Mouse (Mus musculus) liver, embryonic 13.5 days (tissue): ENCODE data around the gene Serinc2. TPM values are rescaled to one million over a fixed set of nuclear protein-coding genes. Genes with fewer than 3 reads are reported as not detected.

ENCODE experiments used
- ATAC-seq: fragments of 200-750 bp; cut with Nextera tagmentation; 2 replicates; pipeline ENCODE4 v1.8.0; 2017; ENCODE audit warnings: low read depth, mild to moderate bottlenecking, moderate number of reproducible peaks, moderate library complexity
- DNase-seq: peaks from one replicate; pipeline ENCODE4 v3.0.0; 2022
- H3K27ac ChIP-seq: fragments of 300-500 bp; sonication (generic); 2 replicates; pipeline ENCODE4 v1.5.1; 2015; ENCODE audit warnings: moderate library complexity, mild to moderate bottlenecking, inconsistent platforms
- H3K27me3 ChIP-seq: fragments of 300-500 bp; sonication (generic); 2 replicates; pipeline ENCODE4 v1.6.1; 2015; ENCODE audit warnings: mild to moderate bottlenecking, inconsistent platforms
- H3K36me3 ChIP-seq: fragments of 300-500 bp; sonication (generic); 2 replicates; pipeline ENCODE4 v1.6.1; 2015; ENCODE audit warnings: mild to moderate bottlenecking, inconsistent platforms
- H3K4me1 ChIP-seq: fragments of 300-500 bp; sonication (generic); replicated peaks from 2 replicates; pipeline ENCODE4 v1.6.1; 2015; ENCODE audit warnings: inconsistent platforms
- H3K4me2 ChIP-seq: fragments of 300-500 bp; sonication (generic); 2 replicates; pipeline ENCODE4 v1.6.1; 2015; ENCODE audit warnings: inconsistent platforms, mild to moderate bottlenecking, moderate library complexity
- H3K4me3 ChIP-seq: fragments of 300-500 bp; sonication (generic); replicated peaks from 2 replicates; pipeline ENCODE4 v1.5.1; 2015; ENCODE audit warnings: mild to moderate bottlenecking, inconsistent platforms
- H3K9ac ChIP-seq: fragments of 300-500 bp; sonication (generic); 2 replicates; pipeline ENCODE4 v1.6.1; 2015; ENCODE audit warnings: mild to moderate bottlenecking, inconsistent platforms
- H3K9me3 ChIP-seq: fragments of 300-500 bp; sonication (generic); replicated peaks from 2 replicates; pipeline ENCODE4 v1.6.1; 2016; ENCODE audit warnings: inconsistent platforms
- WGBS: fragments of 180-500 bp; shearing (Covaris S2); methylation state at CpG from one replicate; pipeline ENCODE4 v1.1.7; 2015; ENCODE audit not compliant: insufficient replicate concordance; 5-methylcytosine and 5-hydroxymethylcytosine counted together
- polyA plus RNA-seq: library from polyadenylated mRNA; unstranded; fragments of >200 nt; fragmentation: Nextera tagmentation; extraction: Ambion mirVana; gene quantifications from 2 replicates; pipeline ENCODE4 v1.2.1, GENCODE M21; 2015

Serinc2 gene
- polyA plus RNA-seq, 1 experiment from 2014 or later: 0.99 TPM

DNA sequence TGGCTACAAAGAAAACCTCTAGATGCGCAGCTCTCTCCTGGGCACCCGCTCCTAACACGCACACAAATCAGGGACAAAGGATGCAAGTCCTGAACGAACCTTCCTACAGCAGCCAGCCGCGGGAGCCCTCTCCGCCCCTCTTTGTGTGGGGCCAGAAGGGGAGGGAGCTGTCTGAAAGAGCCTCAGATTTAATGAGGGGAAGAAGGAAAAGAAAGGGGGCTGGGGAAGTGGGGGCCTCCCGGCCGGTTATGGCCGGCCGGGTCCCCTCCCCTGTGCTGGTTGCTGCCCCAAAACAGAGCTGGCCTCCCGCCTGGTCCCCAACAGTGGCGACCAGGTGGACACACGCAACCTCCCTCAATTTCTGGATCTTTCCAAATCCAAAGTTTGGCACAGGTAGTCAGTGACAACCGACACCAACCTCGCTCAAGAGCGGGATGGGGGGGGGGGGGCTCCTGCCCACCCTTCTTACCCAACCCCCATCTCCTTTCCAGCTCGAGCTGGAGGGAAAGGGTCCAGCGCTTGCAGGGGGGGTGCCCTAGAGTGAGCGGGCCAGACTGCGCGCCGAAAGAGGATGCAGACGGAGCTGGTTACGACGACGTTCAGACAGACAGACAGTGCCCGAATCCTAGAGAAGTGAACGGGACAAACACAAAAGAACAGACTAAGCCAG is 4.5 kb downstream of the Serinc2 start:
- H3K27ac ChIP-seq: no peak overlapping the region
- peak overlapping the region; percentile 36; the same call in 1 of the 2 replicates for H3K9ac ChIP-seq
- no peaks in the 10 kb centered on the region for H3K36me3 ChIP-seq
- H3K4me2 ChIP-seq: peak overlapping the region; percentile 68
- ATAC-seq (no peak), DNase-seq (no peak)
- peak overlapping the region; percentile 51 for H3K4me3 ChIP-seq
- WGBS: 5% methylated on average over 29 of the region's 29 CpGs
- no peaks in the 10 kb centered on the region for H3K9me3 ChIP-seq
- H3K4me1 ChIP-seq: peaks cover 29% of the 10 kb centered on the region
- peaks cover 91% of the 10 kb centered on the region for H3K27me3 ChIP-seq

DNA sequence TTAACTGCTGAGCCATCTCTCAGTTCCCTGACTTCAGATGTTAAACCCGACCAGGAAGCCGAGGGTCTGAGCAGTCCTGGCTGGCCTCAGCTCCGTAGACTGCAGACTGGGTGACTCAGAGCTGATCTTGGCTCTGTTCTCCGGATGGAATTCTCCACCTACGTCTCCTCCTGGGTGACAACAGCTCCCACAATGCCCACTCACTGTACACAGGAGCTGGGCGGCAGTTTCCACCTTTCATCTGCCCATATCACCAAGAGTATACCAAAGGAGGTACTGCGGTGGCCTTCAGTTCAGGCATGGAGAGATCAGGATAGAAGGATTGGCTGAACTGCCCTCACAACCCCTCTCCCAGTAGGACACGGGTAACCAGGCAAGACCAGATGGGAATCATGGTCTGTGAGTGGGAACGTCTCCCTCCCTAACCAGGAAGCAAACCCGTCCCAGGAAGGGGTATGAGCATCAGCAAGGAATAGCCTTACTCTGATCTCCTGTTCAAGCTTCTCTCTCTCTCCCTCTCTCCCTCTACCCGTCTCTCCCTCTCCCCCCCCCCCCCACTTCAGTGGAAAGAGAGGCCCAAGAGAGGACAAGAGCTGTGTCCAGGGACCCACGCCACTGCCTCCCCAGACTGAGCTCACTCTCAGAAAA is 5.2 kb downstream of the Serinc2 start:
- no peak for DNase-seq
- WGBS: 9% methylated on average over 12 of the region's 12 CpGs
- Histone ChIP-seq H3K36me3 (no peaks in the 10 kb centered on the region), H3K27me3 (peaks cover 89% of the 10 kb centered on the region), H3K9me3 (no peaks in the 10 kb centered on the region), H3K27ac (no peak overlapping the region), H3K4me3 (peak overlapping the region; percentile 51; the same call in 1 of the 2 replicates), H3K9ac (no peak overlapping the region), H3K4me1 (peaks cover 29% of the 10 kb centered on the region), H3K4me2 (no peak overlapping the region)
- no peak for ATAC-seq

DNA sequence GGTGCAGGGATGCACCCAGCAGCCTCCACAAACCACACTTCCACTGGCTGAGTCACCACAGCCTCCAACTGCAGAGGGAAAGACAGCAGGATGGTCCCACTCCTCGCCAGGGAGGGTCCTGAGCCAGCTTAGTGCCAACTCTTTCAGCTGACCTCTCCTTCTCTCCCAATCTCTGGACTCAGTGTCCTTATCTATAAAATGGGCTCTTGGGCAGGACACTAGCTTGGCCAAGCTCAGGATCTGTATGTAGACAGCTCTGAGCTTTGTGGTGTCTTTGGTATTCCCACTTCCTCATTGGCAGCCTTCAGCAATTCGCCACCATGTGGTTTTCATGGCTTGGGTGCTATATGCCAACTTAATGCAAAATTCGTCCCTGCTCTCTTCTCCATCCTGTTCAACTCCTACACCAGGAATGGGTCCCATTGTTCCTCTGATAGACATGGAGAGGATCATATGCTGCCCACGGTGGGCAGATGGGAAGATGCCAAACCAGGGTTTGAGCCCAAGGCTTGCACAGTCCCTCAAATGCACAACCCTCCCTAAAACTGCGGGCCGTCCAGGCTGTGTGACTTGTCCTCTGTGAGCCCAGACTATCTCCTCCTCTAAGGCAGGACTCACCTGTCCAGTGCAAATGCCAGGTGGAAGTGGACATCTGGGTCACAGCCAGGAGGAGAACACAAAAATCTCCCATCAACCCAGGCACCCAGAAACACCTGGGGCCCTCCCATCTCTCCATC is 8.2 kb downstream of the Serinc2 start:
- ATAC-seq: no peak
- Histone ChIP-seq H3K27me3 (peaks cover 60% of the 10 kb centered on the region), H3K4me3 (no peak overlapping the region), H3K4me1 (peaks cover 40% of the 10 kb centered on the region), H3K27ac (no peak overlapping the region), H3K4me2 (no peak overlapping the region), H3K36me3 (no peaks in the 10 kb centered on the region), H3K9ac (no peak overlapping the region), H3K9me3 (no peaks in the 10 kb centered on the region)
- 58% methylated on average over 6 of the region's 6 CpGs for WGBS
- DNase-seq: no peak

DNA sequence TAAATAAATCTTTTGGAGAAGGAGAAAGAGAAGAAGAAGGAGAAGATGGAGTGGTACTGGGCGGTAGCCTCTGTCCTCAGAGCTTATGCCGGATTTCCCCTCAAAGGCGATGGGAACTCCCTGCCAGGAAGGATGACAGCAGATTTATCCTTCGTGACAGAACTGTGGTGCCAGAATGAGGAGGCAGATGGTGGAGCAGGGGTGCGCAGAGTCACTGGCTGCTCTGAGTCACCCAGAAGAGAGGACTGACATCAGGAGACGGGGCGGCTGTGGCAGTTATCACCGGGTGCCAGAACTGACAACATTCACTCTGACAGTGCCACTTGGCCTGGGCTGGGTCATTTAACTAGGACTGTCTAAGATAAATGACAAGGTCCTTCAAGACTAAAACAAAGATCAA is 8.9 kb downstream of the Serinc2 start:
- 49% methylated on average over 8 of the region's 8 CpGs for WGBS

DNA sequence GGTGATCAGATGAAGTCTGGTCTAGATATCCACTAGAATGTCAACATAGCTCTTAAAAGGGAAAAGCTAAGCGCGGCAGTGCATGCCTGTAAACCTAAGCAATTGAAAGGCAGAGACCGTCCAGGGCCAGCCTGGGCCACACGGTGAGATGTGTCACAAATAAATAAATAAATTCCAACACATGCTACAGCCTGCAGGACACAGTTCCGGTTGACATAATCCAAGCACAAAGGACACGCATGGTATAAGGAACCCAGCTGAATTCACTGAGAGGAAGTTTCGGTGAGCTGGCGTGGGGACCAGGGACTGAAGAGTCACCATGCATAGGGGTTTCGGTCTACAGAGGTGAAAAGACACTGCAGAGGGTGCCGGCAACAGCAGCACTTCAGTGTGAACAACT is 10.3 kb downstream of the Serinc2 start:
- no peak overlapping the region for H3K27ac ChIP-seq
- DNase-seq (no peak), ATAC-seq (no peak)
- 77% methylated on average over 10 of the region's 10 CpGs for WGBS
- no peaks in the 10 kb centered on the region for H3K36me3 ChIP-seq
- H3K9me3 ChIP-seq: no peaks in the 10 kb centered on the region
- no peak overlapping the region for H3K9ac ChIP-seq
- H3K27me3 ChIP-seq: peaks cover 58% of the 10 kb centered on the region
- no peak overlapping the region for H3K4me2 ChIP-seq
- H3K4me3 ChIP-seq: no peak overlapping the region
- peaks cover 30% of the 10 kb centered on the region for H3K4me1 ChIP-seq

More for the DNA sequence above, 8.9 kb downstream of the Serinc2 start:
- ATAC-seq (peak; percentile 78), DNase-seq (peak; percentile 57)
- H3K9me3 ChIP-seq: no peaks in the 10 kb centered on the region
- H3K27me3 ChIP-seq: peaks cover 58% of the 10 kb centered on the region
- H3K36me3 ChIP-seq: no peaks in the 10 kb centered on the region
- H3K27ac ChIP-seq: no peak overlapping the region
- H3K4me3 ChIP-seq: no peak overlapping the region
- no peak overlapping the region for H3K9ac ChIP-seq
- no peak overlapping the region for H3K4me2 ChIP-seq
- H3K4me1 ChIP-seq: peaks cover 35% of the 10 kb centered on the region

DNA sequence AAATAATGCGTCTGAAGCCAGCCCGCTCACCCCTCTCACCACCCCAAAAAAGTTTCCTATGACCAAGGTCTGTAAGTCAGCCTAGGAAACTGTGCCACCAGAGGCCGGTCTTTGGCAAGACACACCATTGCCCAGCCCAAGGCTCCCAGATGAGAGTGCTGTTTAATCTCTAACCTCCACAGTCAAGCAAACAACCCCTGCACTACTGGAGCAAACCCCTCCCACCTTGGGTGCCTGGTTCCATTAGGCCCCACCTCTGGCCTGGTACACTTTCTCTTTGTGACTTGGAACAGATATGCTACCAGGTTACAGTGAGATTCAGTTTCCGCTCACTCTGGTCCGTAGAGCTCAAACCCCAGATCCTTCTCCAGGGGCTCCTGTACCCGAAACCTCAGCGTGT is 11.9 kb downstream of the Serinc2 start:
- Histone ChIP-seq H3K9ac (no peak overlapping the region), H3K27me3 (peaks cover 53% of the 10 kb centered on the region), H3K4me1 (peaks cover 30% of the 10 kb centered on the region), H3K9me3 (no peaks in the 10 kb centered on the region), H3K27ac (peak overlapping the region; percentile 6; the same call in 1 of the 2 replicates), H3K4me2 (peak overlapping the region; percentile 21; the same call in 1 of the 2 replicates), H3K4me3 (no peak overlapping the region), H3K36me3 (no peaks in the 10 kb centered on the region)
- ATAC-seq (peak; percentile 66), DNase-seq (no peak)
- WGBS: 74% methylated on average over 7 of the region's 7 CpGs

DNA sequence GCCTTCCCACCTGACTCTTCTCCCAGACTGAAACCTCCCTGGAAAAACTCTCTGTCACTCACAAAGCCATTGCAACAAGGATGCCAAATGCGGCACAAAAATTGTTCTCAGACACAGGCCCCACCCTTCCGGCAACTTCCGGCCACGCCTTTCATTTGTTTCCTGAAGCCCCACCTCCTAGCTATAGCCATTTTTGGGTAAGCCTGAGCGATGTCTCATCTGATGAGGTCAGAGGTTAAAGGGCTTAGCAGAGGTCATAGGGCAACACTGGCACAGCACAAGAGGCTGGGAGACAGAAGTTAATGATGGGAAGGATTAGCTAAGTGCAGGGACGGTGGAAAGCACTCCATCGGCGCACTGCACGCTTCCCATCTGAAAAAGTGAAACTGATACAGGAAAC is 12.4 kb downstream of the Serinc2 start:
- no peak overlapping the region for H3K9ac ChIP-seq
- H3K27ac ChIP-seq: no peak overlapping the region
- H3K9me3 ChIP-seq: no peaks in the 10 kb centered on the region
- no peaks in the 10 kb centered on the region for H3K36me3 ChIP-seq
- WGBS: 65% methylated on average over 9 of the region's 9 CpGs
- H3K4me2 ChIP-seq: peak overlapping the region; percentile 21; the same call in 1 of the 2 replicates
- no peak for DNase-seq
- H3K4me1 ChIP-seq: peaks cover 30% of the 10 kb centered on the region
- no peak overlapping the region for H3K4me3 ChIP-seq
- H3K27me3 ChIP-seq: peaks cover 48% of the 10 kb centered on the region
- ATAC-seq: no peak

DNA sequence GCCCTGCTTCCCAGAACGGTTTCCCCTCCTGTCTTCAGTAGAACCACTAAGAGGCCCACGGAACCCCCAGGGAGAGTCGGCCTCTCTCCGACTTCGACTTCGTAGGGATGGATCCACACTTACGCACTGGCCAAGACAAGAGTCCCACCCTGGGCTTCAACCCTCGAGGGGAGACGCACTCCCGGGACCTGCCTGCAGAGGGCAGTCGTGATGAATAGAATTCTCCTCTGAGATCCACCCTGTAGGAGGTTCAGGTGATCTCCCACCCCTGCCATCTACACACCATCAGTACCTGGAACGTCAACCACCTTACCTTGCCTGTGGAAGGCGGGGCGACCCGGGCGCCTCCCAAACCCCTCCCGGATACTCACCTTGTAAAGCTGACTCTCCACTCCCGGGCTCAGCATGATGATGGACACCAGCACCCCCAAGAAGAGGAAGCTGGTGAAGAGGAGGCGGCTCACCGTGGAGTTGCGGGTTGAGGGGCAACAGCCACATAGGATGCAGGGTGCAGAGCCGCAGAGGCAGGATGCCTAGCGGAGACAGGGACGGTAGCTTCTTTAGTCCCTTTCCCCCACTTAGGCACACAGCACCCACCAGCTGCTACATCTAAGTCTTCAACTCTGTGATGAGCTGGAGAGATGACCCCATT is 14.2 kb downstream of the Serinc2 start:
- no peak overlapping the region for H3K27ac ChIP-seq
- peaks cover 36% of the 10 kb centered on the region for H3K27me3 ChIP-seq
- 8% methylated on average over 24 of the region's 24 CpGs for WGBS
- peaks cover 21% of the 10 kb centered on the region for H3K4me1 ChIP-seq
- no peak overlapping the region for H3K4me2 ChIP-seq
- H3K4me3 ChIP-seq: no peak overlapping the region
- ATAC-seq (0 out of 2 replicates have a peak, but pooled peaks have one; percentile 27), DNase-seq (peak; percentile 59)
- H3K9me3 ChIP-seq: no peaks in the 10 kb centered on the region
- H3K36me3 ChIP-seq: no peaks in the 10 kb centered on the region
- no peak overlapping the region for H3K9ac ChIP-seq

DNA sequence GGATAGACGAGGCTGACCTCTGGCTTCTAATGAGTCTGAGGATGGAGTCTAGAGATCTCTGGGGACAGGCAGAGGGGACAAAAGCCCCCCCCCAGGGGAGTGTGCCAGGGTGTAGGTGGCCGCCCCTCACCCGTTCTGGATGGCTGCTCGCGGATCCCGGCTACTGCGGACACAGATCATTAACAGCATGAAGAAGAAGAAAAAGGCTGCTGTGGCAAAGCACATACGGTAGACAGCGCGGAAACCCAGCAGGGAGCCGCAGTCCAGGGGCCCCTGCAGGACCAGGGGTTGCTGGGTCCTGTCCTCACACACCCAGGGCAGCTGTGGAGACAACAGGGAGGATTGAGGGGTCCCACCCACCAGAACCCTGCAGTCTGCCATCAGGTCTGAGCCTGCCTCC is 14.9 kb downstream of the Serinc2 start:
- Histone ChIP-seq H3K4me3 (no peak overlapping the region), H3K36me3 (no peaks in the 10 kb centered on the region), H3K4me1 (peaks cover 19% of the 10 kb centered on the region), H3K9ac (no peak overlapping the region), H3K27ac (no peak overlapping the region), H3K4me2 (no peak overlapping the region), H3K27me3 (peaks cover 34% of the 10 kb centered on the region), H3K9me3 (no peaks in the 10 kb centered on the region)
- 26% methylated on average over 11 of the region's 11 CpGs for WGBS
- ATAC-seq (no peak), DNase-seq (no peak)

DNA sequence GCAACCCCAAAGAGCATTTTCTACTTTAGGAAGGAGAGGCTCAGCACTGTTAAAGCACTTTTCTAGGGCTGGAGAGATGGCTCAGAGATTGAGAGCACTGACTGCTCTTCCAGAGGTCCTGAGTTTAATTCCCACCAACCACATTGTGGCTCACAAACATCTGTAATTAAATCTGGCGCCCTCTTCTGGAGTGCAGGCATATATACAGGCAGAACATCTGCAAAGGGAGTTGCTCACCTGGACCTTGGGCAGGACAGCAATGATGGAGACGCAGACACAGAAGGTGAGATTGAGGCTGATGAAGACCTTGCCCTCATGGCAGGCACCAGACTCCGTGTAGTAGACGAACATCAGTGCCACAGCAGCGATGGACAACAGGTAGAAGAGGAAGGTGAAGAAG is 18.6 kb downstream of the Serinc2 start:
- Histone ChIP-seq H3K4me3 (no peak overlapping the region), H3K4me1 (peaks cover 6% of the 10 kb centered on the region), H3K27ac (no peak overlapping the region), H3K27me3 (peaks cover 27% of the 10 kb centered on the region), H3K4me2 (no peak overlapping the region), H3K36me3 (no peaks in the 10 kb centered on the region), H3K9ac (no peak overlapping the region), H3K9me3 (no peaks in the 10 kb centered on the region)
- WGBS: 23% methylated on average over 5 of the region's 5 CpGs
- DNase-seq: no peak
- ATAC-seq: no peak
